Mouse (Mus musculus): ENCODE measurements around the gene A630076J17Rik. TPM values are rescaled to one million over a fixed set of nuclear protein-coding genes. Genes with fewer than 3 reads are reported as not detected.

Gene A630076J17Rik
- not detected for total RNA-seq (2023)

GRCm38 (mm10) chr3:107230527-107230926 lies at the start of gene A630076J17Rik:
Gene A630076J17Rik (plus strand): TSS chr3:107230614.

GRCm38 (mm10) chr3:107182756-107183155 lies 47.7 kb upstream of the A630076J17Rik start, which contains the start of gene Kcna10:
Gene Kcna10 (plus strand): TSS chr3:107183056.

GRCm38 (mm10) chr3:107221608-107222007 lies 8.8 kb upstream of the A630076J17Rik start, which contains the start of gene Cym:
Gene Cym (minus strand): TSS chr3:107221732.

GRCm38 (mm10) chr3:107239607-107240006 lies 9.2 kb downstream of the A630076J17Rik start, which contains the start of gene Prok1:
Gene Prok1 (minus strand): TSS chr3:107239707.

GRCm38 (mm10) chr3:107278479-107279269 lies 48.3 kb downstream of the A630076J17Rik start, which contains the start of gene Lamtor5:
Gene Lamtor5 (plus strand): TSS chr3:107278858.

Other genes with a start within 250 kb of the A630076J17Rik start
- 10 to 100 TPM in 1 of 2 experiments, 1 to 10 TPM in 1; 5.7 to 10.0 TPM for gene Kcna3, start 194.4 kb upstream of the A630076J17Rik start, total RNA-seq (2023)
- under 1 TPM in 1 of 2 experiments, not detected in 1; 0.04 TPM for gene Kcna2, start 129.5 kb upstream of the A630076J17Rik start, total RNA-seq (2023)
- gene Kcna10, start 47.6 kb upstream of the A630076J17Rik start, total RNA-seq (2023), result not detected
- not detected for gene Cym, start 8.9 kb upstream of the A630076J17Rik start, total RNA-seq (2023)
- not detected for gene Prok1, start 9.1 kb downstream of the A630076J17Rik start, total RNA-seq (2023)
- gene Lamtor5, start 48.2 kb downstream of the A630076J17Rik start, total RNA-seq (2023), result 10 to 100 TPM; 49.2 to 53.9 TPM
- under 1 TPM in 1 of 2 experiments, not detected in 1; 0.15 TPM for gene Slc16a4, start 60.6 kb downstream of the A630076J17Rik start, total RNA-seq (2023)
- gene Rbm15, start 103.1 kb downstream of the A630076J17Rik start, total RNA-seq (2023), result 10 to 100 TPM; 33.7 to 33.9 TPM
- not detected for gene Kcnc4, start 228.9 kb downstream of the A630076J17Rik start, total RNA-seq (2023)

Measured in neutrophil, adult 59 days (primary cell).